Mouse (Mus musculus) gastrocnemius, postnatal 4 days (tissue): ENCODE measurements around the gene Mlf2. TPM values are rescaled to one million over a fixed set of nuclear protein-coding genes. Genes with fewer than 3 reads are reported as not detected.

ENCODE experiments used
- DNase-seq, 2 experiments: peaks; one replicate each; pipeline ENCODE4 v3.0.0; 2021 to 2022; ENCODE audit warnings: low spot score in 2 of 2, mixed read lengths in 2 of 2
- total RNA-seq, 2 experiments: library from RNA; stranded (reverse); gene quantifications; 2 replicates each; pipeline ENCODE4 v1.2.3; 2021

The Mlf2 gene
- total RNA-seq, 2 experiments from 2014 or later = 236 to 238 TPM

DNA sequence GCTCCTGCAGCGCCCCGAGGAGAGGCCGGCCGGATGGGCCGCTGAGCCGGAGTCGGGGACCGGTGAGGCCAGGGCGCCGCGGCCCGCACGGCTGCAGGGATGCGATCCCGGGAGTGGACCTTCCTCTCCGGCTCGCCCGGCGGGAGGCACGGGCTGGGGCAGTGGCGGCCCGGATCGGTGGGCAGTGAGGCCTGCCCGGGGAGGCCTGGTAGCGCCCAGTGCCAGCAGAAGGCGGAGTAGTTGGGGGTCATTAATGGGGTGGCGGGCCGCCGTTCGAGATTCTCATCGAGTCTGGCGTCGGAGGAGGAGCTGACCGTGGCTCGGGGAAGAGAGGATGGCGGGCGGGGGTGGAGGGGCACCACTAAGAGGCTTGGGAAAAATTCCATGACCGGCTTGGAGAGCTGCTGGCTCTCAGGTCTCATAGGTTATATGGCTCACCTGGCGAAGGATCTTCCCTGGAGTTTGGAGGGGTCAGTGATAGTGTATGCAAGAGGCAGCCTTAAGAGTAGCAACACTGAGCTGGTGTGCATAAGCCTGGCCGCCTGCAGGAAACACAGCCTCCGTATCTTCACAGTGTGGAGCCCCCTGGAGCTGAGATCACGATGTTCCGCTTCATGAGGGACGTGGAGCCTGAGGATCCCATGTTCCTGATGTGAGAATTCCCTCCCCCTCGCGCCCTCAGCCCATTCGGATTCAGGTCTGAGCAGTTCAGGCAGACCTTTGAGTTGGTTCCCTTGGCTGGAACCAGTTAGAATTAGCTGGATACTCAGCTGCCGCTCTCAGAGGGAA, 533 bp downstream of the Mlf2 start:
- DNase-seq = peak in 1 of 2 experiments; percentile 54

DNA sequence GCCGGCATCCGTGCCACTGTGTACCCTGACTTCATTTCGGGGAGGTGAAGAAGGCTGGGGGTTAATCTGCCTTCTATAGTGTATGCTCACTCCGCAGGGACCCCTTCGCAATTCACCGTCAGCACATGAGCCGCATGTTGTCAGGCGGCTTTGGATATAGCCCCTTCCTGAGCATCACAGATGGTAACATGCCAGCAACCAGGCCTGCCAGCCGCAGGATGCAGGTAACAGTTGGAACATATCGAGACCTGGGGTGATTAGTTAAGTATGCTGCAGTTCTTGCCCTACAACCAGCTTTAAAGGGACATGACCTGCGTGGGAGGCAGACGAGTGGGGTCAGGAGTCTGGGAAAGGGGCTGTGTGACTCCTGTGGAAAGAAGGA, 1.1 kb downstream of the Mlf2 start:
- DNase-seq = no peak

DNA sequence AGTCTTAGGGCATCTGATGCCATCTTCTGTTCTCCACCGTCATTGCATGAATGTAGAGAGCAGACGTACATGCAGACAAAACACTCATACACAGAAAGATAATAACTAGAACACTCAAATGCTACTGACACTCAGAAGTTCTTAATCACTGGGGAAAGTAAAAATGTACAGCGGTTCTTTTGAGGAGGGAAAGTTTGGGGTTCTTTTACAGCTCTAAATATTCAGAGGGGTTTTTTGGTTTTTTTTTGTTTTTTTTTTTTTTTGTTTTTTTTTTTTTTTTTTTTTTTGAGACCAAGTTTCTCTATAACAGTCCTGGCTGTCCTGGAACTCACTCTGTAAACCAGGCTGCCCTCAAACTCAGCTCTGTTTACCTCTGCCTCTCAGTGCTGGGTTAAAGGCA, 1.9 kb downstream of the Mlf2 start:
- no peak for DNase-seq

DNA sequence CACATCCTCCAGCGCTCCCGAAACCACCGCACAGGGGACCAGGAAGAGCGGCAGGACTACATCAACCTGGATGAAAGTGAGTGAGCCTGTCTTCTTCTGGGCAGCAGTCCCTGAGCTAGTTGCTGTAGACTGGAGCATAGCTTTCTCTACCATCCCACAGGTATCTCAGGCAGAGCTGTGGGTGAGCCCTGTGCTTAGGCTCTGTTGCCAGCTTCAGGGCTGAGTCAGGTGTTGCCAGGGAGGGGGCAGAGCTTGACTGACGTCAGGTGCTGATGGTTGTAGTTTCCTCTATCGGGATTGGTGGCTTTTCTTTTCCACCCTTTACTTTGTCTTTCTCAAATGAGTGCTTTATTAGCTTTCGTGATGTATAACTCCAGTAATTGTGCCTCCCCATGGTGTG, 3.5 kb downstream of the Mlf2 start:
- no peak for DNase-seq

DNA sequence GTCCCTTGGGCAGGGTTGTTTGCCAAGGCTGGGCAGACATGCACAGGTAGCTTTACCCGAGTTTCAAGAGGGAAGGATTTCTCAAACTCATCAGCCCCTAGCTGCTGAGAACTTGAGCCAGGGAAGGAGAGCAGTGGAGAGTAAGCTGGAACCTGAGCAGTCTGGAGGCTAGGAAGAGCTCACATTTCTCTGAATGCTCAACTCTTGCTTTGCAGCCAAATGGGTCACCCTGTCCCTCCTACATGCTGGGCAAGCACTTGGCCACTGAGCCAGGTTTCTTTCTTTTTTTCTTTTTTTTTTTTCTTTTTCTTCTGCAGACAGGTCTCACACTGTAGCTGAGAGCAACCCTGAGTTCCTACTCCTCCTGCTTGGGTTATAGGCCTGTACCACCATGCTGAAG, 5.5 kb downstream of the Mlf2 start:
- no peak for DNase-seq

DNA sequence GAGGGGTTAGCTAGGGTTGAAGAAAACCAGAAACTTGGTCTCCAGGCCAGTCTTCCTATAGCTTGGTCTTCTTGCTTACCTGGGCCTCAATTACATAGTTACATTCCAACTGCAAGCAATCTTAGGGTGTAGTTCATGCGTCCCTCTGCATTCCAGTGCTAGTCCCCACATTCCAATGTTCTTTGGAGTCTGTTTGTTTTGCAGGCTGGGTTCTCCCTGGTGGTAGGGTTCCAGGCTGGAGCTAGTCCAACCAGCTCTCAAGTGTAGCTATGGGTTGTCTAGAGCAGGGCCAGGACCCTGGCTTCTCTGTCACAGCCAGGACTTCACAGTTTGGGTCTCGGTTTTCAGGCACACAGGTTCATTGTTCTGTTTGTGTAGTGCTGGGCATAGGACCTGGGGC, 6.3 kb downstream of the Mlf2 start:
- no peak for DNase-seq

DNA sequence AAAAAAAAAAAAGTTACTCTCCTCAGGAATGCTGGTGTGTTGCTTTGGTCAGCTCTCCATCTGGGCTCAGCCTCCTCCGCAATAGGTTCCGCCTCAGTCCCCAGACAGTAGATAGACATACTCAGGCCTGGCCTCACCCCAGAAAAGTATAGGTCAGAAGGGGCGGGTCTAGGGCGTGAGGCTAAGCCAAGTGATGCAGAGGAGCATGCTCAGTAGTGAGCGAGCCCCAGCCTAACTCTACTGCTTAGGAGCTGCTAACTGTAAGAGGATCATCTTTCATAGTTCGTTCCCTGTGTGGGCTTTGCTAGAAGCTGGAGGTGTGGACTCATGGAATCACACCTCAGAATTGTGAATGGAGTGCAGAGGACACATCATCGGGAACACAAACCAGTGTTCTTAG, 7.4 kb downstream of the Mlf2 start:
- no peak for DNase-seq

DNA sequence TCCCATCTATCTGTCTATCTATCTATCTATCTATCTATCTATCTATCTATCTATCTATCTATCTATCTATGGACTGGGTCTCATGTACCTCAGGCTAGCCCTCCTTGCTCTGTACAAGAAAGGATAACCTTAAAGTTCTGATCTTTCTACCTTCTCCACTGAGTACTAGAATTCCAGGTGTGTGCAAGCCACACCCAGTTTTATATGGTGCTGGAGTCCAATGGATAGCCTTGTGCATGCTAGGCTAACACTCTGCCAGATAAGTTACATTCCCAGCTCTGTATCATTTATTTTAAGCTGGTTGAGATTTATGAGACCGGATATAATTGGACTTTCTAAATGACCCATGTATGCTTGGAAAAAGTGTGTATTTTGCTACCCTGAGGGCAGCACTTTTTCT, 10.5 kb downstream of the Mlf2 start:
- DNase-seq = no peak

DNA sequence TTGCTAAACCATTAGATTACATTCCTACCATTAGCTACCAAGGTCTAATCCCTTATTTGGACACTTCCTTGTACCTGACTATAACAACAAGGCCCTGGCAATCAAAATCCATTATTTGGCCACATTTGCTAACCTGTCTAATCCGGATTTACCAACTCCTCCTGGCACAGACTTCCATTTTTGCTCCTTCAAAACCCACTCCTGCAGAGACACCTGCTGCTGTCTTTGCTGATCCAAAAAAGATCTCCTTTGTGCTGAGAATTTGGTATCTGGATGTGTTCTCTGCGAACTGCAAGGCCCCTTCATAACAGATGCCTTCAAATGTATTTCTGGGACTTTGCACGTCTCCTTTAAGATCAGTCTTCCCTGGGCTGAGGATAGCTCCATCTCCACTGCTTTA, 12.3 kb downstream of the Mlf2 start:
- DNase-seq = no peak

DNA sequence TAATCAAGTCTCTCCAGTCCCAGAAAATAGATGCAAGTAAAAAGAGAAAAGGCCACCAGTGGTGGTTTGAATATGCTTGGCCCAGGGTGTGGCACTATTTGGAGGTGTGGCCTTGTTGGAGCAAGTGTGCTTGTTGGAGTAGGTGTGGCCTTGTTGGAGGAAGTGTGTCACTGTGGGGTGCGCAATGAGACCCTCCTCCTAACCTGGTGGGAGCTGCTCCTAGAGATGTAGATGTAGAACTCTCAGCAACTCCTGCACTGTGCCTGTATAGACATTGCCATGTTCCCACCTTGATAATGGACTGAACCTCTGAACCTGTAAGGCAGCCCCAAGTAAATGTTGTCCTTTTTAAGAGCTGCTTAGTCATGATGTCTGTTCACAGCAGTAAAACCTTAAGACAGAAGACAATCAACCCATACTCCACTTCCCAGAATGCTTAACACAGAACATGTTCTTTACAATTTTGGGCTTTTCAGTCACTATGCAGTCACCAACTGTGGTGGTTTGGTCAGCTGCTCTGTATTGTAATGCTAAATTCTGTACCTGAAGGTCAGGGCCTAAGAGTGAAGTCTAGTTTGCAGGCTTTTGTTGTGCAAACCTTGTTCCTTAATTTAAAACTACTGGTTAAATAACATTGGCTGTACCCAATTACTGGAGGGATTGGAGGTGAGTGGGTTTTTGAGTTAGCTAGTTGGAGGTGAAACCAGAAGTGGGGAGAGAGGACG, 23.0 kb downstream of the Mlf2 start:
- no peak for DNase-seq

DNA sequence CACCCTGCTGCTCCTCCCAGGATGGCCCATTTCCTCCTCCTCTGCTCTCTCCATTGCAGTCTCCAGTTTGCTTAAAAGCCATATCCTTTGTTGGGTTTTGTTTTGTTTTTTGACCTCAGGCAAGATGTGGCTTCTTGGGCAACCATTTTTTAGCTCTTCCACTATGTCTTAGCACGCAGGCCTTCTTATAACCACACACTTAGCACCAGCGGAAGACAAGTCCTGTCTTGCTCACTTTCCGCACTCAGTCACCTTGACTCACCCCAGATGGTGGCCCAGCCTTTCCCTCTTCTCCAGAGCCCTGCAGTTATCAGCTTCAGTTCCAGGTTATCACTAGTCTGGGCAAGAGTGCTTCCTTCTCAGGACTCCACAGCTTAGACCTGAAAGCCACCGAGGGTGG, 24.0 kb downstream of the Mlf2 start:
- DNase-seq = no peak

DNA sequence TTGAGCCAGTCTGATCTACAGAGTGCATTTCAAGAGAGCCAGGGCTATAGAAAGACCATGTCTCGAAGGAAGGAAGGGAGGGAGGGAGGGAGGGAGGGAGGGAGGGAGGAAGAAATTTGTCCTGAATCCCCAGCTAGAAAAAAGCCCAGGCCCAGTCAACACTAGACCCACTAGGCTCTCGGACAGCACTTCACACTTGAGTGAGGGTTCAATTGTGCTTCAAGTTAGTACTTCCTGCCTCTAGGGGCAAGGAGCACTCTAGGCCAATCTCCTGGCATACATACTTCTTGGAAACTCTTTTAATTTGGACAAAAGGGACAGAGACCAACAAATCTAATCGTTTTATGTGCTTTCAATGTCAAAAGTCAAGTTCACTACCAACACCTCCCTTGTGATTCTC, 26.9 kb downstream of the Mlf2 start:
- no peak for DNase-seq

DNA sequence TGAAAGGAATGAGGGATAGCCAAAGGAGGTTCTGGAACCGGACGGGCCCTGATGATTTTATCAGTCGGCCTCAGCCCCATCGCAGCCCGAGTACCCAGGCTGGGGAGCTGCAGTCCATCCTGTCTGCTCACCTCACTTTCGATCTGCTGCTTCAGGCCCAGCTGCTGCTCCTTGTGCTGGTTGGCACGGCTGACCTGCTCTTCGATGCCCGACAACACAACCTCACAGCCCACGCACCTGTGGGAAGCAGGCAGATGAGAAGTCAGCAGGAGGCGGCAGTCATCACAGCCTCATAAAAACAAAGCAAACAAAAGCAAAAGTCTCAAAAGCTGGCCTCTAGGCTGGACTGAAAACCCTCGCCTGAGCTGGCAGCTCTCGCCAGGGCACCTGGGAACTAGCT, 28.8 kb downstream of the Mlf2 start:
- no peak for DNase-seq

DNA sequence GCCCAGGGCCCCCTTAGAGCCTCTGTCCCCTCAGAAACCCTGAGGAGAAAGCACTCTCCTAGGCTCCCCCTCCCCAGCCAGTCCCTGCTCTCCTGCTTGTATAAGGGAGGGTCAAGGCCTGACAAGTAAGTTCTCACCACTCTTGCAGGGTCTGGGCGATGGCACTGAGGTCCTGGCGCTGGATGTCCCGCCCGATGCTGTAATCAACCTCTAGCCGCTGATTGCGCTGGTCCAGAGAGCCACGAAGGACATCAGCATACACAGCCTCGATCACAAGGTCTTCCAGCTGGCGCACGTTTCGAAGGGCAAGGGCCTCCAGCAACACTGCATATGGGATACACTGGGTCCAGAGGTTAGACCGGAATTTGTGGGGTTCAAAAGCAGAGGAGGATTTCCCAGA, 29.8 kb downstream of the Mlf2 start:
- no peak for DNase-seq

DNA sequence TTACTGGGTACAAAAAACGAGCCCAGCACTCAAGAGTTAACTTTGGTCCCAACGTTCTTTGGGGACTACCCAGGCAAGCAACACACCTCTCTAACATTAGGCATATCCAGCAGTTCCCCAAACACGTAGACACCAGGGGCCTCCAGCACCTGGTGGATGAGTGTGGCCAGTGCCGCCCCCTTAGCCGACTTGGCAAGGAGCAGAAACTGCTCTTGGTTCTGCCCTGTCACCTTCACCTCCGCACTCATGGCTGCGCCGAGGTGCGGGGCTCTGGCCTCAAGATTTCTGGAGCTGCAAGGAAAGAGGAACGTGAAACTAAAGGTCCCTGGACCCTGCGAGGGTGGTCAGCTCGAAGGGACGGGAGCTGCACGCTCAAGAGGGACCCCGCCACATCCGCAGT, 33.5 kb downstream of the Mlf2 start:
- no peak for DNase-seq

DNA sequence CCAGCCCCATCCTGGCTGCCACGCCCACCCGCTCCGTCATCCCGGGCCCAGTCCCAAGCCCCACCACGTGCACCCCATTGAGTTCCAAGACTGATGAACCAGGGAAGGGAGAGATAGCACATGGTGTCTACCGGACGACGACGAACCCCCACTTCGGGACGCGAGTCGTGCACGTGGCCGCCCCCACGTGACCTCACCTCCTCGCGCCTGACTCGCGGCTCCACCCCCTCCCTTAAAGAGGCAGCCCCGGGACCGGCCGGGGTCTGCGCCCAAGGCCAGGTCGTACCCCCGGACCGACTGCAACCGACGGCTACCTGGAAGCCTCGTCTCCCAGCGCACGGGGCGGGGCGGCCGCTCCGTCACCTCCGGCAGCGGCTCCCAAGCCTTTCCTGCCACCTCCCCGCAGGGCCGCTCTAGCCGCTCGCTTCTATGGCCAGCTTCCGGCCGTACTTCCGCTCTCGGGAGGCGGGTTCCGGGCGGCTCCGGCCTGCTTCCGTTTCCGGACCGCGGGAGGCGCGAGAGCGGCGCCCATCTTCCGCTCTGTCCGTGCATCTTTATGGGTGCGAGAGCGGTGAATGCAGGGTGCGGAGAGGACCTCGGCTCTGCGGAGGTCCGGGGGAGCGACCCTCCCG, 34.0 kb downstream of the Mlf2 start, which contains the start of gene Cops7a:
Gene Cops7a, minus strand, starts transcription at position 451 of the 632 bp plus-strand sequence.
- DNase-seq = peak; percentile 90 to 97

DNA sequence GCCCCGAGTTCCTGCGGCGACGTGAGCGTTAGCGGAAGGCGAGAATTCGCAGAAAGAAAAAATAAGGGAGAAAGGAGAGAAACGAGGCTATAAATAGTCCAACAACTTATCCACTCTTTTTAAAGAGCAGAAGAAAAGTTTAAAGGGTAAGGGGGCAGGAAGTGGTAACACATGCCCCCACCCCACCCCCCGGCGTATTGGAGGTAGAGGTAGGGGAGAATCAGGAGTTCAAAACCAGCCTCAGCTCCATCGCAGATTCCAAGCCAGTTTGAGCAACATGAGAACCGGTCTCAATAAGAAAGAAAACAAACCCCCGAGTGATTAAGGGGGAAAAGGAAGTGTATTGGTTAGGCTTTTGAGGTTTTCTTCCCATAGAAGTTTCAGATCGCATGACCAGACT, 34.6 kb downstream of the Mlf2 start:
- no peak for DNase-seq

DNA sequence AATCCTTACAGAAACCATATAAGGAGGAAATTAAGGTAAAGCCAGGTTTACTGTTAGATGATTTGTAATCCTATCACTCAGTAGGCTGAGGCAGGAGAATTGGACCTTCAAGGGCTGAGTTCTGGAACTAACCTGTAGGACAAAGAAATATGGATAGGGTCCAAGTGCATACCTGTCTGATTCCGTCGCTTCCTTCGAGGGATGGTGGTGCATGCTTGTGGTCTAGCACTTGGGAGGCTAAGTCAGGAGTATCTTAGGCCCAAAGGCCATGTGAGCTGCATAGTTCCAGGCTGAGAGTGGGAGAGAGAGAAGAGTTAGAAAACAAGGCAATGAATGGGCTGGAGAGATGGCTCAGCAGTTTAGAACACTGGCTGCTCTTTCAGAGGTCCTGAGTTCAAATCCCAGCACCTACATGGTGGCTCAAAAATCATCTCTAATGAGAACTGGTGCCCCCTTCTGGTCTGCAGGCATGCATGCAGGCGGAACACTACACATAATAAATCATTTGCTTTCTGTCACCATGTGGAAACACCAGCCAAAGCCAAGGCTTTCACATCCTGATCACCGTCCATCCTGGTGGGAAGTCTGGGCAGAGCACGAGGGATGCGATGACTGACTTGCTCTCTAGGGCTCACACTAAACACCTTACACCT, 35.4 kb downstream of the Mlf2 start:
- DNase-seq = no peak

DNA sequence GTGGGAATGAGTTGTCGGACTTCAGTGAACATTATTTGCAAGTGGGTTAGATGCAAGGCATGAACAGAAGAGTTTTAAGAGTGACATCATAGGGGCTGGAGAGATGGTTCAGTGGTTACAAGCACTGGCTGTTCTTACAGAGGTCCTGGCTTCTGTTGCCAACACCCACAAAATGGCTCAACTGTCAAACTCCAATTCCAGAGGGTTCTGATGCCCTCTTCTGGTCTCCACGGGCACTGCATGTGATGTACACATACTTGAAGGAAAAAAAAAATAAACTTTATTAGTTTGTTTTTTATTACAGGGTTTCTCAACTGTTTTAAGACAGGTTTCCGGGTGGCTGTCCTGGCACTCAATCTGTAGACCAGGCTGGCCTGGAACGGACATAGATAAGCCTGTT, 36.6 kb downstream of the Mlf2 start:
- peak in 1 of 2 experiments; percentile 44 for DNase-seq
